Mouse (Mus musculus) kidney, postnatal 25 days (tissue): ENCODE measurements around the gene Proser1.

Experiments
- DNase-seq, 2 experiments: peaks; one replicate each; pipeline ENCODE4 v3.0.0; 2021; ENCODE audit warnings: mixed read lengths in 2 of 2

Gene Proser1

DNA sequence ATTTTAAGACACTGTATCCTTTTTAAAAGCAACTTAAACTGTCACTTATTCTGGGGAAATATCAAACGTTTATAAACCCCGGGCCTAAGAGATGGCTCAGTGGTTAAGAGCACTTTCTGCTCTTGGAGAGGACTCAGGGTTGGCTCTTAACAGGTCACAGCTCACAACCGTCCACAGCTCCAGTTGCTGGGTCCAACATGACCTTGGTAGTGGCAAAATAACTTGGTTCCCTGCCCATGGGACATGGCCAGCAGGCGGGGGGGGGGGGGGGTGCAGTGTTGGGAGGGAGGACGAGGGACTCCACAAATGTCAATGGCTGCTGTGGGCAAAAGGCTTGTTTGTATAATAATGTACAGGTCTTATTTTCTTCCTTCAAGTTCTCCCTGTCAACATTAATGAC lies 3.9 kb downstream of the Proser1 start:
- DNase-seq, result no peak

DNA sequence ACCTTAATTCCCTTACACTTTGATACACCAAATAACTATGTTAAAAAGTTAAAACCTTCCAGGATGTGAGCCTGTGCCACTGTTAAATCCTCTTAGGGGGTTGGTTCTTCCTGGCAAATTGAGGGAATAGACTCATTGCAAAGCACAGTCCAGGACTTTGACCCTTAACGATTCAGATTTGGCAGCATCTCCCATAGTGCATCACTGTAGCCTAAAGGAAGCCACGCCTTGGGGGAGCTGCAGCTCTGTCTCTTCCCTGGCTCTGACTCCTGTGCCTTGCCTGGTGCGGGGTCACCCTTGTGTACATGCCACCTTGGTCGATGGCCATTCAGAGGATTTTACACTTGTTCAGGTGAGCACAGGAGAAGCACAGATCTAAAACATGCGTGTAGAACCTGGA lies 6.2 kb downstream of the Proser1 start:
- peak in 1 of 2 experiments; percentile 36 for DNase-seq

DNA sequence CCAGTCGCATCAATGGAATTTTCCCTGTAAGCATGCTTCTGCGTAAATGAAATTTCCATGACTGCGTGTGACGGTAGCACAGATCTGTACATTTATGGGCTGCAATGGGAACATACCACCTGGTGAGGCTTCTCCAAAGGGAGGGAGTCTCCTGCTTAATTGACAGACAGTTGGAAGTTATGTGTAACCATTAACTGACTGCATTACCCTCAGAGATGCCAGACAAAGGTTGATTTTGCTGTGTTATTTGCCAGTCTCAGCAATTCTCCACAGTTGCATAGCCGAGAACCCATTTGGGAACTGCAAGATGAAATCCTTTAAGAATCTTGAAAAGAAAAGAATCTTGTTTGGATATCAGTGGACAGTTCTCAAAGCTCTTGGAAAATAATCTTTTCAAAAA lies 8.6 kb downstream of the Proser1 start:
- DNase-seq, result no peak

DNA sequence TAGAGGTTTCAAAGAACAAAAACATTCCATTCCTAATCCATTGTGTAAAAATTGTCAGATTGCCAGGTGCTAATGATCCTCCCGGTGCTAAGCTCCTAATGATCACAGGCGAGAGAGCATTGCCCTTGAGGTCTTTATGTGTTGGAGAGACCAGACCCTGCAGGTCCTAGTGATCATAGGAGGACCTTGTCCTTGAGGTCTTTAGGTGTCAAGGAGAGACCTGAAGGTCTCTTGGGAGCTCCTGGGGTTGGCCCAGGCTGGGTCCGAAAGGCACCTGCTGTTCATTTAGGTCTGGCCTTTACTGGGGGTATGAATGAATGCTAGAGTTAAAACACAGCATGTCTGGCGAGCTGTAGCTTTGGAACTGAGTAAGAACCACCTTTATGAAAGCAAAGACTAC lies 10.7 kb downstream of the Proser1 start:
- no peak for DNase-seq

DNA sequence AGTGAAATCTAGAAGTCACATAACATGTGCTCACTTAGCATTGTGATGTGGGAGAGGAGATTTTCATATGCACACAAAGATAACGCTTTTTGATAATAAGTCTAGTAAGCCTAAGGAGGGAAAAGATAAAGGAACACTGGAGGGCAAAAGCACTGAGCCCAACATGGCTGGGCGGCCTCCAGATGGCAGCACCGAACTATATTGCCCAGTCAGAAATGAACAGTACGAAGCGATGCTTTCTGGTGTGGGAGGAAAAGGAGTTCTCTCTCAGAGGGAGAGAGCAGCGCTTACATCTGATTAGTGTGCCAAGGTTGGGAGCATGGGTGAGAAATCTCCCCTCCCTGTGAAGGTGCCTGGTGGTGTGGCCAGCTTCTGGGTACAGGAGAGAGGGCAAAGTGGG lies 12.4 kb downstream of the Proser1 start:
- peak in 1 of 2 experiments; percentile 70 for DNase-seq

DNA sequence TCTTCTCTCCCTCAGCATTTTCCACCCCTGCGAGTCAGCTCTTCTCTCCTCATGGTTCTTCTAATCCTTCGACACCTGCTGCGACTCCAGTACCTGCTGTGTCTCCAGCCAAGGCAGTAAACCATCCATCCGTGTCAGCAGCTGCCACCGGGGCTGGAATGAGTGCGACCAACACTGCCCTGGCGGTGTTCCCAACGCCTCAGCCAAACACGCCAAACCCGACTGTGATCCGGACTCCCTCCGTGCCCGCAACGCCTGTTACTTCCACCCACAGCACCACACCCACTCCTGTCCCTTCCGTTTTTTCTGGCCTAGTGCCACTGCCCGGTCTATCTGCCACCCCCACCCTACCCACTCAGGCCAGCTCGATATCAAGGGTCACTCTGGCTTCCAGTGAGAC lies 14.0 kb downstream of the Proser1 start:
- peak; percentile 86 to 89 for DNase-seq

DNA sequence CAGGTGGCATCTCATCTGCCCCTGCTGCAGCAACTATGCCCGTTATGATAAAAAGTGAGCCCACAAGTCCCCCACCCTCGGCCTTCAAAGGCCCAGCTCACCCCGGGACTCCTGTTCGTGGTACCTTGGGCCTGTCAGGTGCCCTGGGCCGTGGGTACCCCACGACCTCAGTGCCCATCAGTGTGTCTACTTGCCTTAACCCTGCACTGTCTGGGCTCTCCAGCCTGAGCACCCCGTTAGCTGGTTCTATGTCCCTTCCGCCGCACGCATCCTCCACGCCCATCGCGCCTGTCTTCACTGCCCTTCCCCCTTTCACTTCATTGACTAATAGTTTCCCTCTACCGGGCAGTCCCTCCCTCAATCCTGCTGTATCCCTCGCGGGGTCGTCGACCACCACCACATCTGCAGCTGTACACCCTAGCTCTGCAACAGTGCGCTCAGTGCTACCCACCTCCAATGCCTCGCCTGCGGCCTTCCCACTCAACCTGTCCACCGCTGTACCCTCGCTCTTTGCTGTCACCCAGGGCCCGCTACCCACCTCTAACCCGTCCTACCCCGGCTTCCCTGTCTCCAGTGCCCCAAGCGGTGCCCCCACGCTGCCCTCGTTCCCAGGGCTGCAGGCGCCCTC lies 15.1 kb downstream of the Proser1 start:
- DNase-seq, result no peak

DNA sequence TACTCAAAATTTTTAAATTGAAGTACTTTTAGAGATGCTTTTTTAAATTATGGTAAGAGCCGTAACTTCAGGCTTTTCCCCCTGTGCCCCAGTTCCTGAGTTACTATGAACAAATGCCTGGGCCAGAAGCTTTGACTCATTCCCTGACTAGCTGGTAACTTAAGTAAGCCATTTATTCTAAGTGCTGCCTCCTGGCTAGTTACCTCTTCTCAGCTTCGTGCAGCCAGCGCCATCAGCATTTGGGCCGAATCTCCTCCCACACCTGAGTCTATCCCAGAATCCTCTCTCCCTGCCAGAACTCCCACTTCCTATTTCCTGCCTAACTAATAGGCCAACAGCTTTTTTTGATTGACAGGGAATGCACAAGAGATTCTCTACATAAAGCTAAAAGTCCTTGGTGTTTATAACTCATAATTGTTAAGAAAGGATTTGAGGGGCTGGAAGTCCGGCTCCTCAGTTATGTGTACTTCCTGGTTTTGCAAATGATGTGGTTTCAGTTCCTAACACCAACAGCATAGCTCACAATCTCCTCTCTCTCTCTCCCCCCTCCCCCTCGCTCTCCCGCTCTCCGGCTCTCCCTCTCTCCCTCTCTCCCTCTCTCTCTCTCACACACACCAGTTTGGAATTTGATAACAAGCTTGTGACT lies 20.1 kb downstream of the Proser1 start:
- DNase-seq, result no peak

DNA sequence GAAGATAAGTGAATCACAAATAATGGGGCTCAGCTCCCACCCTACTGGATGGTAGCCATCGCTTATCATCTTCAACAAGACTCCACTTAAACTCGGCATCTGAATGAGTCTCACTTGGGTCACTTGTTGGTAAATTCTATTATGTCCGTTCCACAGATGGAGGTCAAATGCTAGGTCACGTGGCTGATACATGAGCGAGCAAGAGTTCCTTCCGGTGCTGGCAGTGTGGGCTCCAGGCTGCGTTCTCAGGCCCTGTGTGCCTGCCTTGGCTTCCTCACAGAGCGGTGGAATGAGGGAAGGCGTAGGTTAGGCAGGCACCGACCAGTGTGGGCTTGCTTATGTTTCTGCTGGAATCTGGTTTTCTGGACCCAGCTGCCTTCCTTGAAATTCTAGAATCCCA lies 23.1 kb downstream of the Proser1 start:
- no peak for DNase-seq

DNA sequence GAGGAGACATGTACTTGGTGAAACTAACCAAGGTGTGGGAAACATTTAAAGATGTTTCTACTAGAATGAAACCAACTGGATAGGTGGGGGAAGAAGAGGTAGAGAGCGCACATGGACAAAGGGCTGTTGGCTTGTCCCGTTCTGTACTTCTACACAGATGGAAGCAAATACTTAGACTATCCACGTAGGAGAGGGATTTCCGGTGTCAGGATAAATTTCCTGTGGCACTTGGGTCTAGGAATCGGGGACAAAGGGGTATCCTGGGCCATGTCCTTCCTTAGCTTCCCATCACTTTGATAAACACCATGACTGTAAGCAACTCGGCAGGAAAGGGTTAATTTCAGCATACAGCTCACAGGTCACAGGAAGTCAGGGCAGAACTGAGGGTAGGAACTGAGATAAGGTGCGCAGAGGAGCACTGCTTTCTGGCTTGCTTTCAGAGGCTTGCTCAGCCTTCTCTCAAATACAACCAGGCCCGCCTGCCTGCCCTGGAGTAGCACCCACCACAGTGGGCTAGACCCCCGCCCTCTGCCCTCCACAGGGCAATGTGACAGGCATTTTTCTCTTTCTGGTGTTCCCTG lies 23.6 kb downstream of the Proser1 start:
- no peak for DNase-seq

DNA sequence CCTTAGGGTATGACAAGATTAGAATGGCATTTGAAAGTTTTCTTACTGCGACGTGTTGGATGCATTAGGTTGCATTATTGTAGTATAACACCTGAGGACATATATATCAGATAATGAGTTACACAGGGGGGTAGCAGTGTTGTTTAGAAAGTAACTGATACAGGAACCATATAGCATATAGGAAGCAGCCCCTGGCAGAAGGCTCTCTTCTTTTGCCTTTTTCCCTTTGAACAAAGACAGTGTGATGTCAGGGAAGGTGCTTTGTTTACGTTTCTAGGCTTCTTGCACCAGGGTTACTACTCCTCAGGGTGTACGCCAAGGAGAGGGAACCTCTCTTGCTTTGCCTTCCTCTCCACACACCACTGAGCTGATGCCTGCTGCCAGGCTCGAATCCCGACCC lies 24.9 kb downstream of the Proser1 start, which contains the start of gene Stoml3:
Gene Stoml3, plus strand, starts transcription at position 301 of the 400 bp plus-strand sequence.
- no peak for DNase-seq

DNA sequence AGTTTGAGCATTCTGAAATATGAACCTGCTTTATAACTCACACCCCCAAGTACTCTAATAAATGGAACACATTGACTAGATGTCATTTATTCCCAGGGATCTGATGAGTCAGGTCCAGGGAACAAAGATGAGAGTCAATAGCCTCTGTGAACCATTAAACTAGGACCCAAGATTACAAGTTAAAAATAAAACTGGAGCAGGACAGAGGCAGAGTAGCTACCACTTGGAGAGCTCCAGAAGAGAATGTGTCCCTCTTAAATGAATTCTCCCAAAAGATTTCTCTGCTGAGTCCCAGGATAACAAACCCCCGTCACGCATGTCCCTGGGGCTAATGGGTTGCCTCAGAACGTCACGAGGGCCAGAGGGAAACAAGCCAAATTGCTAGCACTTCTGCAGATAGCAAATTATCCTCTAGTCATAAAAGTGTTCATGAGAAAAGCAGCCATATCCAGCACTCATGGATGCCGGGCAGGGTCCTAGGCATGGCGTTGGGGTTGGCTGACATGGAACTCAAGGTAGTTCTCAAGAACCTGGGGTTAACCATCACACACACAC lies 35.0 kb downstream of the Proser1 start:
- peak; percentile 49 to 58 for DNase-seq

DNA sequence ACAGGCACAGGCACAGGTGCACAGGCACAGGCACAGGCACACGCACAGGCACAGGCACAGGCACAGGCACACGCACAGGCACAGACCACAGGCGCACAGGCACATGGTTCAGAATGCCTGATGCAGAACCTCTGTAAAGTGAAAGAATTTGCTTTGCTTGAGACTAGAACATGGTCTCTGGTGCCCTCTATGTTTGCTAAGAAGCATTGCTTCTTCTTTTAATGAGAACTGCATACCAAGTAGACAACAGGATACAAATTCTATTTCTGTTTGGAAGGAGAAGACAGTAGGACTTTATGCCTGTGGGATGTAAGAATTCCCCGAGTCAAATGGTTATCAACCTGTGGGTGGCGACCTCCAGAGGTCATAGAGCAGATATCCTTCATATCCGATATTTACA lies 39.0 kb downstream of the Proser1 start:
- DNase-seq, result no peak

DNA sequence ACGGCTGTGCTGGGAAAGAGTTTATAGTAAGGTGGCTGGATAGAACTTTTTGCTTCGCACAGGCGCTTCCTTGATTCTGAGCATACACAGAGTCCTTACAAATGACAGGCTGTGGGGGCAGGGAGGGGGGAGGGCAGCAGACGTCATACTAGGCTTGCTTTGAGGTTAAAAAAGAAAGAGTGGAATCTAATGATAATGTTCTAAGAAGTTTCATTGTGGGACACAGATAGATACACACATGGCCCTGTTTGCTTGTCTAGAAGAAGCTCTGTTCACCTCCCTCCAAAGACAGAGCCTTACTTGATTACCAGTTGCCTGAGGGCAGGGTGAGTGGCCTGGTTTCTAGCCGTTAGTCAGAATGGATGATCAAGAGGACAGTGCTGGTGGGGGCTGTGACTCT lies 49.6 kb downstream of the Proser1 start:
- DNase-seq, result no peak

DNA sequence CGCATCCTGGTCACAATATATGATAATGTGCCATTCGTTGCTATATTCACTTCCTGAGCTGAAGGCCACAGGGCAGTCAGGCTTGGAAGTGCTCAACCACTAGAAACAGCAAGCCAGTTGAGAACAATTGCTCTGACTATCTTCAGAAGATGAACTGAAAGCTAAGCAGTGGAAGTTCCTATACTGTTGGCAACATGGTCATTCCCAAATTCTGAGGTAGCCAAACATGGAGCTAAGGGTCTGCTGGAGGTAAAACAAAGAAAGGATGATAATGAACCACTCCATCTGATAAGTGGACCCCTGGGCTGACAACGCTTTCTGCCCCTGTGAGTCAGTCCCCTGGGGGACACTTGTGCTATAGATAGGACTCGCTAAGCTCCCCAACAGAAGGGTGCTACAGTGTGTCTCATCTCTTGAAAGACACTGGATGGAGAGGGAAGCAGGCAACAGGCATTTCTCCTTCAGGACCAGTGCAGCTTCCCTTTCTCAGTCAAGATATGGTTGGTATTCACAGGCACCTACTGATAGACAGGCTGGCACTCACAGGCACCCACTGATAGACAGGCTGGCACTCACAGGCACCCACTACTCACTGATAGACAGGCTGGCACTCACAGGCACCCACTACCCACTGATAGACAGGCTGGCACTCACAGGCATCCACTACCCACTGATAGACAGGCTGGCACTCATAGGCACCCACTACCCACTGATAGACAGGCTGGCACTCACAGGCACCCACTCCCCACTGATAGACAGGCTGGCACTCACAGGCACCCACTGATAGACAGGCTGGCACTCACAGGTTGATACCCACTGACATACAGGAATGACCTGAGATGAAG lies 51.0 kb downstream of the Proser1 start:
- DNase-seq, result no peak

DNA sequence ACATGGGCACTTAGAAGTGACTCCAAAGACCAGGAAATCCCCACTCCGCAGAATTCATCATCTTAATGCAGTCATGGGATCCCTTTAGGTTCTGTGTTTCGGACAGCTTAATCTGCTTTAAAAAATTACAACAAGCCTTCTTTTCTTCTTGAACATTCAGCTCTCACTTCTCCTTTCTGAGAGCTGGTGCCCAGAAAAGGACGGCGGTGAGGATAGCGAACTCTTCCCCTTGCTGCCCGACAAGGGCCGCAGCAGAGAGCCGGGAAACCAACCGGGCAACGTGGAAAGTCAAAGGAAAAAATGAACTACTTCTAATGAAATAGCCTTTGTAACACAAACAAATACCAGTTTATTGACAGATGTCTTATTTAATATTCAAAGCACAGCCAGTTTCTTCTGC lies 59.3 kb downstream of the Proser1 start:
- DNase-seq, result no peak

DNA sequence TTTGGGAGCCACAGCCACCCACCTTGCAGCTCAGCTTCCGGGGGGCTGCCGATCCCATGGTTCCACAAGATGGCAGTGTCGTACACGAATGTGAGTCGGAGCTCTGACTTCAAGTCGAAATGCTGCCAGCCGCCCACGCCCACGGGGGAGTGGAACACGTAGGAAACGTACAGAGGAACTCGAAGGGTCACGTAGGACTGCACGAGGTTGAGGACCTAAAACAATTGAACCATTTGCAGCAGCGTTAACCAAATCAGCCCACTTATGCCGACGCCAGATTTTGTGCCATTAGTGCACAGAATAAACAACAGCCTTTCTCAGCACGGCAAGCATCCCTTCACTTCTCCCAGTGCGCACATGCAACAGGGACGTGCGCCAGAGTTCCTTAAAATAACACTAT lies 62.3 kb downstream of the Proser1 start:
- peak; percentile 75 to 81 for DNase-seq

DNA sequence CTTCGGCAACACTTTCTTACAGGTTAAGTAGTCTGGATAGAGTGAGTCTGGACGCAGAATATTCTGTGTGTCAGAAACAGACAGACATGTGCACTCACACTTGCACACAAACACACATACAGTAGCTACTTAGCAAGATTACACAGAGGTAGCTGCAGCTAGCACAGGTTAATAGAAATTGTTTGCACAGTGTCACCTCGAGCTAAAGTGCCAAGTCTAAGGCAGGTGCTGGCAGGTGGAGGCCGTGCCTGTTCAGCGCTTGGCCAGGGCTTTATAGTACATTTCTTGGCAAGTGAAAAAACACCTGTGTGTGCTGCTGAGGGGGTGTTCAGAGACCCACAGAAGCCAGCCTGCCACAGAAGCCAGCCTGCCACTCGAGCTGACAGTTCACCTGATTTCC lies 66.8 kb downstream of the Proser1 start:
- no peak for DNase-seq
